Mouse (Mus musculus) B cell, adult 2 months (primary cell): ENCODE measurements around the gene Gper1.
A peak's percentile ranks its signal among the peaks of the same experiment; 100 is the strongest.

ENCODE experiments used
- DNase-seq, 2 experiments: peaks; one replicate each; pipeline ENCODE4 v3.0.0; 2022

Gene Gper1

DNA sequence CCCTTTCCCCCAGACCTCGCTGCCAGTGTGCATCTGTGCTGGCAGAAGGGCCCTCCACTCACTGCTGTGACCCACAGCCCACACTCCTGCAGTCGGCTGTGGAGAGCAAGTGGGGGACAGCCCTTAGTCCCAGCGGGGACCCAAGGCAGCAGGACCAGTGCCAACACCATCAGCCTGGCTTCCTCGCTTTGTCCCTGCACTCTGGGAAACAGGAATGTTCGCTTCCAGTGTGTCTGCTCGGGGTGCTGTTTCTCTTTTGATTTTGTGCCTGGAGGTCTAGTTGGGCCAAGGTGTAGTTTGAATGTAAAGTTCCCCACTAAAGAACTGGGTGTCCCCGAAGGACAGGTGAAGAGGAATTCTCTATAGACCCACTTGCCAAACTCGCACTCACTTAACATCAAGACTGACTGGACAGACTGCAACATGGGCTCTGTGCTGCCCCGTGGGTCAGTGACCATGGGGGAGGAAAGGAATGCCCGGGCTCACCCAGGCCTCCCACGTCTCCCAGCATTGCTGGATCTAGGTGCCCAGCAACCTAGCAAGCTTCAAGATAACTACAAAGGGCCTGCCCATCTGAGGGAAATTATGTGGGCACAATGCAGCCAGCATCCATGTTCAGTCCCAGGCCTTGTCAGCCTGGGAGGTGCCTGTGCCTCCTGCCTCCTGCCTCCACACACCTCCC is 31.5 kb upstream of the Gper1 start:
- DNase-seq: no peak

GRCm38 (mm10) chr5:139392219-139393196 is 30.4 kb upstream of the Gper1 start:
- no peak for DNase-seq

GRCm38 (mm10) chr5:139393197-139393588 is 29.8 kb upstream of the Gper1 start:
- no peak for DNase-seq

- no peak for DNase-seq
Observed at GRCm38 (mm10) chr5:139394399-139394798, 28.6 kb upstream of the Gper1 start.

GRCm38 (mm10) chr5:139395528-139395927 is 27.4 kb upstream of the Gper1 start:
- DNase-seq: no peak

DNA sequence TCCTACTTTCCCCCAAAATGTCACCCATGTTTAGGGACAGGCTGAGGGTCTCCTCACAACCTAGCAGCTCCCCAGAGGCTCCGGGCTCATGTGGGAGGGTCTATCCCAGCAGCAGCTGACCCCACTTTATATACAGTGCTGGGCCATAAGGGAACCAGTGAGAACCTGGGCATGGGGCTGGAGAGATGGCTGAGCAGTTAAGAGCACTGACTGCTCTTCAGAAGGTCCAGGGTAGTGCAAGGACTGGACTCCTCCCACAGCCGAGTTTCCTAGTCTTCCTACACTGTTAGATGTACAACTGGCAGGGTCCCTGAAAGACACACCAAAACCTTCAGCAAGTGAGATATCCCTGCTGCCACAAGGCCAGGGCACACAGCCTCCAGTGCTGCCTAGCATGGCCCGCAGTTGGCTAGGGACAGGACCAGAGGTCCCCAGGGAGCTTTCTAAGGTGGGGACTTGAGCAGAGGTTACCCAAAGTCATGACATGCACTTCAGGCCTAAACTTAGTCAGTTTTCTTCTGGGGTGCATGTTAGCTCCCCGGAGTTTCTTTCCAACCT is 25.5 kb upstream of the Gper1 start:
- DNase-seq: no peak

- DNase-seq: peak; percentile 87 to 88
Observed at GRCm38 (mm10) chr5:139397959-139398753, 24.8 kb upstream of the Gper1 start.

GRCm38 (mm10) chr5:139398786-139399185 is 24.2 kb upstream of the Gper1 start:
- DNase-seq: no peak

DNA sequence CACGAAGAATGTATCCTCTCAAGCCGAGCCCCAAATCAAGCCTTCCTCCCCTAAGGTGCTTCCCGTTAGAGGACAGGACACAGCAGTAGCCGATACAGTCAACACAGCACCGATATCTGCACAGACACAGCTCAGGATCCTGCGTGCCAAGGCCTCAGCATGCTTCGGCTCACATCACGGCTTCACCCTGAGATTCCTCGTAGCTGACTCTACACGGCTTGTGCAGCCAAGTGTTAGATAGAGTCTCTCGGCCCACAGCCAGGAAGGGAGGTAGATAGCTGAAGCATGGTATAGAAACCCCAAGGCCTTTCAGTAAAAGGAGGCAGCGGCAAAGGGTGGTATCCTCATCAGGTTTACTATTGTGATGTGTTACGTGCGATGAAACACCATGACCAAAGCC is 23.0 kb upstream of the Gper1 start:
- DNase-seq: no peak

GRCm38 (mm10) chr5:139402106-139402505 is 20.8 kb upstream of the Gper1 start:
- no peak for DNase-seq

GRCm38 (mm10) chr5:139403692-139404260 is 19.2 kb upstream of the Gper1 start:
- no peak for DNase-seq

DNA sequence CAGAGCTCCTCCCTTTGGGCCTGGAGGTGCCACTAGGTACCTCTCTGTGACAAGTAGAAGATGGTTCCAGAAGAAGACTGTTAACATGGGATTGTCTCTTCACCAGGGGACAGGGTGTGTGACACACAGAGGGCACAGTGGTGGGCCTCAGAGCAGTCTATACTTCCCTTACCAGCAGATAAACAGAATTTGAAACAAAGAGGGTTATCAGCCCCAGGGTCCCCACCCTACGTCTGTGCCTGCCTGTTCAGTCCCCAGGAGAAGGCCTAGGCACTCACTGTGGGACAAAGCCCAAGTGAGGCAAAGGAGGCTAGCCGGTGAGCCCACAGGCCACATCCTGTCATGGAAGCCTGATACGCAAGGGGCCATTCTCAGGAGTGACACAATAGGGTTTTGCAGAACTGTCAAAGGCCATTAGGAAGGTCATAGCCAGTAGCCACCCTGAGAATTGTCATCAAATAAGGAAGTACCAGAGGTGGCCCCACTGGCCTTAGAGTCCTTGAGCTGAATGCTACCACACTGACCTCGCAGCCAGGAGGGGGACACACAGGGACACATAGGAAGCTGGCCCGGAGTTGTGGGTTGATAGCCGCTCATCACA is 18.1 kb upstream of the Gper1 start, which contains the start of gene C130050O18Rik:
TSS of gene C130050O18Rik (plus strand) at position 480 of the 601 bp plus-strand sequence.
- no peak for DNase-seq

- no peak for DNase-seq
Observed at GRCm38 (mm10) chr5:139405478-139405877, 17.5 kb upstream of the Gper1 start.

GRCm38 (mm10) chr5:139405953-139406352 is 17.0 kb upstream of the Gper1 start:
- no peak for DNase-seq

GRCm38 (mm10) chr5:139407121-139407885 is 15.6 kb upstream of the Gper1 start:
- DNase-seq: peak in 1 of 2 experiments; percentile 18

DNA sequence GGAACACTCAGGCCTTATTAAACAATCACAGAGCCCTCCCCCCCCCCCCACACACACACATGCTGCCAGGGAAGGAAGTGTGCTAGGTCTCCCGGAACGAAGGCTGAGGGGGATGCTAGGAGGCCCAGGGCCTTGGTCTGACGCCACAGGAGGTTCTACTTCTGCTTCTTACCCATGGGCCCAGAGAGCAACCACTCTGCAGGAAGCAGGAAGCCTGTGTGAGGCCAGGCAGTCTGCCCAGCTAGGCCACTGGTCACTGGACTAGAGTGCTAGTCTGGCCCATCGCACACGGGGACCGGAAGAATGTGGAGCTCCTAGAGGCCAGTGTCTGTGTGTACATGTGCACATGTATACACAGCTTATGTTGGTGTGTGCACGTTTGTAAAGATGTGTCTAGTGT is 14.4 kb upstream of the Gper1 start:
- peak; percentile 53 to 63 for DNase-seq

- DNase-seq: no peak
Observed at GRCm38 (mm10) chr5:139409412-139409811, 13.5 kb upstream of the Gper1 start.

GRCm38 (mm10) chr5:139410056-139410455 is 12.9 kb upstream of the Gper1 start:
- DNase-seq: no peak

GRCm38 (mm10) chr5:139411117-139411516 is 11.8 kb upstream of the Gper1 start:
- no peak for DNase-seq

DNA sequence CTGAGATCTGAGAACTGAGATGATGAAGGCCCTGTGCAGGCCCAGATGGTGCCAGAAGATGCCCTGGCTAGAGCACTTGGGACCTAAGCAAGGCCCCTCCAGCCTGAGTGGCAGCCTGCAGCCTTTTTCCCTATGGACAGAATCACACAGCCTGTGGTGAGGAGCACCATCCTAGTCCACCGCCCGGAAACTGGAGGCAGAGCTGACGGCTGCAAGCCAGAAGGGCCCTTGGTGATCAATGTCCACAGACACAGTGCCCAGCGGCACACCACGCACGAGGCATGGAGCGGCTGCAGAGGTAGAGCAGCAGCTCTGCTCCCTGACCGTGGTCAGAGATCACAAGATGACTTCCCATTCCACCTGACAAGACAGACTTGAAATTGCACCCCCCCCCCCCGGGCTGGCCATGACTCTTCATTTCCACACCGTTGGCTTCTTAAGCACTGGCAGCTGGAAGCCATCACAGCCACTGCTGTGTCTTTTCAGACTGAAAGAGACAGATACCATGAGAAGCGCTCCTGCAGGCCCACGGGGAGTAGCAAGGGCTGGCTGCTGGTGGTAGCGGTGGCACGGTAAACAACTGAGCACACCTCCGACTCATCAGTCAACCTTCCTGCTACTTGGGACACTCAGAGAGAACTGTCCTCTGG is 11.2 kb upstream of the Gper1 start:
- no peak for DNase-seq

DNA sequence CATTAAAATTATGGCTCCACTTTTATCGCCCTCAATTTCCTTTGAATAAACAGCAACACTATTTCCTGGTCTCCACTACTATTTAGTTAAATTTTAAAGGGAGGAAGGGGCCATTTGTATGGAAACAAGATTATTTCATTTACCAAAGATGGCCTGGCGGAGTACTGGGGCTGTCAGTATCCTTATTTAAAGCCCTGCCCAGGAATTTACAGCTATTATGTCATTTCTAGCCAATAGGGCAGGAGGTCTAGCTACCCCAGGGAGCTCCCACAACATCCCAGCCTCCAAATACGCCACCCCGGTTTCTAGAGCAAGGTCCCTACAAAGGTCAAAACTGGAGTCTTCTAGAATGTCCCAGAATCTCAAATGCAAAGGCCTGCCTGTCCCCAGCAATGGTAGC is 9.4 kb upstream of the Gper1 start:
- DNase-seq: no peak
